Mouse (Mus musculus): ENCODE measurements at regions not wholly inside any gene's neighbourhood (a gene's known extent, or its start where the extent isn't known, plus 50 kb on each side); places are given as distances from the start of the nearest gene placed in this dataset.

DNA sequence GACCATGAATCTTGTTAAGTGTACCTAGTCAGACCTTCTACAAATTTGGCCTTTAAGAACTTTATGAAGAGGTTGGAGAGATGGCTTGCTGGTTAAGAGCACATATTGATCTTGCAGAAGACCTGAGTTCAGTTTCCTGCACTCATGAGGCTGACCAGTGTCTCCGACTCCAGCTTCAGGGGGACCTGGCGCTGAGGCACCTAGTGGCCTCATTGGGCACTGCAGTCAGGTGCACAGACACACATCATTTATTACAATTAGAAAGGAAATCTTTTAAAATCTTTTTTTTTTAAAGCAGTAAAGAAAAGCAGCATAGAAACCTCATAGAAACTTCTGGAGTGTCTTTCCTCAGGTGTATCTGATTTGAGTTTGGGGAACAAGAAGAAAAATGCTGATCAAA is 123.9 kb upstream of the Cops8 start:
- H3K27ac ChIP-seq, result no peak overlapping the region
- no peaks in the 10 kb centered on the region for H3K27me3 ChIP-seq (ENCODE audit: control insufficient read depth, insufficient read depth, low read length)
- ATAC-seq (ENCODE audit: low FRiP score) (no peak), DNase-seq (ENCODE audit: low spot score) (no peak)
- 94% methylated on average over 2 of the region's 2 CpGs for WGBS
- no peaks in the 10 kb centered on the region for H3K9me3 ChIP-seq (ENCODE audit: control insufficient read depth, low read length)
- H3K36me3 ChIP-seq (replicated peaks; ENCODE audit: control insufficient read depth, insufficient read depth), result no peaks in the 10 kb centered on the region
- H3K4me2 ChIP-seq (replicated peaks), result no peak overlapping the region
- H3K4me3 ChIP-seq (replicated peaks; ENCODE audit: low read length), result no peak overlapping the region
- H3K9ac ChIP-seq, result no peak overlapping the region
- H3K4me1 ChIP-seq (replicated peaks; ENCODE audit: control insufficient read depth, insufficient read depth, low read length), result peaks cover 19% of the 10 kb centered on the region; the same call in 1 of the 2 replicates

DNA sequence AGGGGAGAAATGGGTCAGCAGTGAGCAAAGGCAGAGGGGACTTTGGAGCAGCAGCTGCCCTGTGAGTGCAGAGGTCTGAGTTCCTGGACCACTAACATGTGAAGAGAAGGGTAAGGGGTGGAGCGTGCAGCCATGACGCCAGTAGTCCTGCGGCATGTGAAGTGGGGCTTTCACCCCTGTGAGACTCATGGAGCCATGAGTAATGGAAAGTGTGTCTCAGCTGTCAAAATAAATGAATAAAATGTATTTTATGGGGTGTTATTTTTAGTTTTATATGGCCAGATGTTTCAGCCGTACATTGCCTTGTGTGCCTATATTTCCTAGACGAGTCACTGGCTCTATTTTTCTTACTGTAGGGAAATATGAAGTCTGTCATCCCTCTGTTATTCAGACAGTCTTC is 121.5 kb upstream of the Cops8 start:
- ATAC-seq (ENCODE audit: low FRiP score) (no peak), DNase-seq (ENCODE audit: low spot score) (no peak)
- Histone ChIP-seq H3K9me3 (ENCODE audit: control insufficient read depth, low read length) (no peaks in the 10 kb centered on the region), H3K4me3 (replicated peaks; ENCODE audit: low read length) (no peak overlapping the region), H3K4me1 (replicated peaks; ENCODE audit: control insufficient read depth, insufficient read depth, low read length) (peaks cover 7% of the 10 kb centered on the region; the same call in 1 of the 2 replicates), H3K4me2 (replicated peaks) (no peak overlapping the region), H3K27me3 (ENCODE audit: control insufficient read depth, insufficient read depth, low read length) (no peaks in the 10 kb centered on the region), H3K9ac (no peak overlapping the region), H3K36me3 (replicated peaks; ENCODE audit: control insufficient read depth, insufficient read depth) (no peaks in the 10 kb centered on the region), H3K27ac (no peak overlapping the region)
- 90% methylated on average over 5 of the region's 5 CpGs for WGBS

DNA sequence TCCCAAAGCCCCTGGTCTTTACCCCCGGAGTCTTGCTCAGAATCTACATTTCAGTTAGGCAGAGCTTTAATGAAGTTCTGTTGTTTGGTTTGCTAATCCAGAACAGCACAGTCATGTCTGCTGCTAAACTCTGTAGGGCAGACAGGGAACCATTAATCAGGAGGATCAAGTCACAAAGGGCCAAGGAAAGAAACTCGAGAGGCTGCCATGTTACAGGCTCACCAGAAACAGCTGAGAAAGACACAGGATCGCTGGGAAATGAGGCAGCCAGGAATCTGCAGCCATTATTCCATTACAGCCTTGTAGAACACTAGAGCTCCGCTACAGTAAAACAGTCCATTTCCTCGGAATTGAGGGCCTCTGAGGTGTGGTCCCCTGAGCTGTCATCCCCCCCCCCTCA is 121.1 kb upstream of the Cops8 start:
- no peaks in the 10 kb centered on the region for H3K36me3 ChIP-seq (replicated peaks; ENCODE audit: control insufficient read depth, insufficient read depth)
- no peak for DNase-seq (ENCODE audit: low spot score)
- WGBS, result 73% methylated on average over 5 of the region's 5 CpGs
- H3K9me3 ChIP-seq (ENCODE audit: control insufficient read depth, low read length), result no peaks in the 10 kb centered on the region
- H3K4me1 ChIP-seq (replicated peaks; ENCODE audit: control insufficient read depth, insufficient read depth, low read length), result peaks cover 3% of the 10 kb centered on the region; the same call in 1 of the 2 replicates
- H3K27me3 ChIP-seq (ENCODE audit: control insufficient read depth, insufficient read depth, low read length), result no peaks in the 10 kb centered on the region
- H3K27ac ChIP-seq, result no peak overlapping the region
- H3K9ac ChIP-seq, result no peak overlapping the region
- H3K4me3 ChIP-seq (replicated peaks; ENCODE audit: low read length), result no peak overlapping the region
- ATAC-seq (ENCODE audit: low FRiP score), result no peak
- H3K4me2 ChIP-seq (replicated peaks), result no peak overlapping the region

DNA sequence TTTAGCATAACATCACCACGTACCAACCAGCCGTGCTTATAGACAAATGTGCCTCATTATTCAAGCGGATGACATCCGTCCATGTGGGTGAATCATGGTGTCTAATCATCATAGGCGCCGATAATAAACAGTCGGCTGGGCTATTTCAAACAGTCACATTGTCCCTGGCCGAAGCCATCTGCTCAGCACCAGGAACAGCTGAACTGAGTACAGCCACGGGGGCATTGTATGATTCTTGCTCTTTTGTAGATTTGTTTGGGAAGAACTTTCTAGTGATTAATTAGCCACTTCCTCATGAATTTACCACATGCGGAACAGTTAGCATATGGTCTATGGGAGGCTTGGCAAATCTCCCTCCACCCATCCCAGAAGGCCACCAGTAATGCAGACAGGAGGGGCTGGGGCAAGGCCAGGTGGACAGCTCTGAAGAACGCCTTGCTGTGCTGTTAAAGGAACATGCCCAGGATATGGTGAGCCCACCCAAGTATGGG is 116.4 kb upstream of the Cops8 start:
- ATAC-seq (ENCODE audit: low FRiP score), result peak; percentile 46; the same call in 1 of the 2 replicates
- no peak overlapping the region for H3K9ac ChIP-seq
- no peaks in the 10 kb centered on the region for H3K9me3 ChIP-seq (ENCODE audit: control insufficient read depth, low read length)

DNA sequence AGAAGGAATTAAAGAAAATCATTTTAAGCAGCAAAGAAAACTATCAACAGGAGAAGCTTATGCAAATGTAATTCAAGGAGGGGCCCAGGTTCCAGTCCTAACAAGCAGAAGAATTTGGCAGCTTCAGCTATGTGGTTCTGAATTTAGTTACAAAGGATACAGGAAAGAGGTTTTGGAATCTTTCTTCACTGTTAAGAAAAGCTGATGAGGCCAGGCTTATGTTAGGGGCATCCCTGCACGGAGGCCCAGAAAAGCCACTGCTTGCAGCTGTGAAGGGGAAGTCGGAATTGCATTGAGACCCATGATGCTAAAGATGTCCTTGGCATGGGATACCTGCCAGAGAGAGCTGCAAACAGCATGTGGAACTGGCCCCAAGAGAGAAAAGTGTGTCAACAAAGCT is 114.9 kb upstream of the Cops8 start:
- no peak for ATAC-seq (ENCODE audit: low FRiP score)
- no peak for DNase-seq (ENCODE audit: low spot score)
- Histone ChIP-seq H3K9ac (no peak overlapping the region), H3K4me1 (replicated peaks; ENCODE audit: control insufficient read depth, insufficient read depth, low read length) (no peaks in the 10 kb centered on the region), H3K36me3 (replicated peaks; ENCODE audit: control insufficient read depth, insufficient read depth) (no peaks in the 10 kb centered on the region), H3K27ac (no peak overlapping the region), H3K9me3 (ENCODE audit: control insufficient read depth, low read length) (no peaks in the 10 kb centered on the region), H3K4me2 (replicated peaks) (no peak overlapping the region), H3K27me3 (ENCODE audit: control insufficient read depth, insufficient read depth, low read length) (no peaks in the 10 kb centered on the region), H3K4me3 (replicated peaks; ENCODE audit: low read length) (no peak overlapping the region)
- 86% methylated on average over 2 of the region's 2 CpGs for WGBS

More for the DNA sequence above, 116.4 kb upstream of the Cops8 start:
- no peaks in the 10 kb centered on the region for H3K4me1 ChIP-seq (replicated peaks; ENCODE audit: control insufficient read depth, insufficient read depth, low read length)
- H3K36me3 ChIP-seq (replicated peaks; ENCODE audit: control insufficient read depth, insufficient read depth), result no peaks in the 10 kb centered on the region
- H3K27me3 ChIP-seq (ENCODE audit: control insufficient read depth, insufficient read depth, low read length), result no peaks in the 10 kb centered on the region
- no peak overlapping the region for H3K4me3 ChIP-seq (replicated peaks; ENCODE audit: low read length)
- no peak overlapping the region for H3K4me2 ChIP-seq (replicated peaks)
- no peak overlapping the region for H3K27ac ChIP-seq
- DNase-seq (ENCODE audit: low spot score), result no peak
- 34% methylated on average over 11 of the region's 11 CpGs for WGBS

DNA sequence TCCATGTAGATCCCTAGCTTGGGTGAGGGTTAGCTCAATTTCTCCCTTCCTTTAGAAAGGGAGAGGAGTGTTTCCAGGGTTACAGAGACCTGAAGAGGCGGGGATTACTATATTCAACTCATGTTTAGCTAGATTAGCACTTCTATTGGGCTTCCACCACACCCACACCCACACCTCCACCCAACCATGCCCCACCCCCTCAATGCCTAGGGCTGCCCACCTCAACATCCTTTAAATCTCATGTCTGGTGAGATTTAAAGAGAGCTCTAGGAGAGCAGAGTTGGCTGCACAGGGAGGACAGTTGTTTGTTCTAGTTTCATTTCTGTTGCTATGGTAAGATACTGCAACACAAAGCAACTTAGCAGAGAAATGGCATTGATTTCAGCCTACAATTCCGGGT is 113.8 kb upstream of the Cops8 start:
- Histone ChIP-seq H3K4me1 (replicated peaks; ENCODE audit: control insufficient read depth, insufficient read depth, low read length) (no peaks in the 10 kb centered on the region), H3K9ac (no peak overlapping the region), H3K9me3 (ENCODE audit: control insufficient read depth, low read length) (no peaks in the 10 kb centered on the region), H3K4me3 (replicated peaks; ENCODE audit: low read length) (no peak overlapping the region), H3K27me3 (ENCODE audit: control insufficient read depth, insufficient read depth, low read length) (no peaks in the 10 kb centered on the region), H3K27ac (no peak overlapping the region), H3K4me2 (replicated peaks) (no peak overlapping the region), H3K36me3 (replicated peaks; ENCODE audit: control insufficient read depth, insufficient read depth) (no peaks in the 10 kb centered on the region)
- WGBS, result 88% methylated on average over 2 of the region's 2 CpGs
- DNase-seq (ENCODE audit: low spot score) (no peak), ATAC-seq (ENCODE audit: low FRiP score) (no peak)

DNA sequence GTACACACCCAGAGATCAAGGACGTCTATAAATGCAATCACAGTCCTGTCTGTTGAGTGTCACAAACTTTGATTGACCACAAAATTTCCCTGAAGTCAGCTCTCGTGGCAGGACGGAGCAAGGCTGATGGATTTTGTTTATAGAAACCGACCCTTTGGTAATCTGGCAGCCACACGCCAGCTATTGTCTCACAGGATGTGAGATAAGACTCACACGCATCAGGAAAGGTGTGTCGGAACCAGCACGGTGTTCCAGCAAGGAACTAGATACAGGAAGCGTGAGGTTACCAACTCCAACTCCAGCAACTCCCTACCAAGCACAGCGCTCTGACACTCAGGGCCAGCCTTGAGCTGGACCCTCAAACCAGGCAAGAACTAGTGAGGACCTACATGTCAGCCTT is 112.4 kb upstream of the Cops8 start:
- H3K4me3 ChIP-seq (replicated peaks; ENCODE audit: low read length), result no peak overlapping the region
- no peaks in the 10 kb centered on the region for H3K27me3 ChIP-seq (ENCODE audit: control insufficient read depth, insufficient read depth, low read length)
- no peak for DNase-seq (ENCODE audit: low spot score)
- ATAC-seq (ENCODE audit: low FRiP score), result no peak
- H3K9ac ChIP-seq, result no peak overlapping the region
- H3K4me1 ChIP-seq (replicated peaks; ENCODE audit: control insufficient read depth, insufficient read depth, low read length), result no peaks in the 10 kb centered on the region
- H3K36me3 ChIP-seq (replicated peaks; ENCODE audit: control insufficient read depth, insufficient read depth), result no peaks in the 10 kb centered on the region
- no peak overlapping the region for H3K4me2 ChIP-seq (replicated peaks)
- no peak overlapping the region for H3K27ac ChIP-seq
- H3K9me3 ChIP-seq (ENCODE audit: control insufficient read depth, low read length), result no peaks in the 10 kb centered on the region
- WGBS, result 91% methylated on average over 10 of the region's 10 CpGs

DNA sequence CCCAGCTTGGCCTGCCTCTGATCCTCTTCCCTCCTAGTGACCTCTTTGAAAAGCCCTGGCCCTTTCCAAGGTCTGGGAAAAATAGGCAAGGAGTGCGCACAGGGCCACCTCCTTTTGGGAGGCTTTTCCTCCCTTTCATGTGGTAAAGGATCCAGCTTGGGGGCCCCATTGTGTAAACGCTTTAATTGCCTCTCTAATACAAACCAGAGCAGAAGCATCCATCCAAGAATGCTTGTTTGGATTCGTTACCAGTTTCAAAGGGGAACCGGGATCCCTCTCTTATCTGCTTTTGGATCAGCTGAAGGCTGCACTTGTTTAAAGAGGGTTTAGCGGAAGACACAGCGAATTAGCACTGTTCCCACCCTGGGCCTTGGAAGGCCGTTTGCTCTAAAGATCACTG is 109.3 kb upstream of the Cops8 start:
- DNase-seq (ENCODE audit: low spot score) (no peak), ATAC-seq (ENCODE audit: low FRiP score) (no peak)
- Histone ChIP-seq H3K9me3 (ENCODE audit: control insufficient read depth, low read length) (no peaks in the 10 kb centered on the region), H3K4me2 (replicated peaks) (no peak overlapping the region), H3K27me3 (ENCODE audit: control insufficient read depth, insufficient read depth, low read length) (no peaks in the 10 kb centered on the region), H3K9ac (no peak overlapping the region), H3K4me1 (replicated peaks; ENCODE audit: control insufficient read depth, insufficient read depth, low read length) (no peaks in the 10 kb centered on the region), H3K36me3 (replicated peaks; ENCODE audit: control insufficient read depth, insufficient read depth) (no peaks in the 10 kb centered on the region), H3K27ac (no peak overlapping the region), H3K4me3 (replicated peaks; ENCODE audit: low read length) (no peak overlapping the region)
- 30% methylated on average over 7 of the region's 7 CpGs for WGBS

DNA sequence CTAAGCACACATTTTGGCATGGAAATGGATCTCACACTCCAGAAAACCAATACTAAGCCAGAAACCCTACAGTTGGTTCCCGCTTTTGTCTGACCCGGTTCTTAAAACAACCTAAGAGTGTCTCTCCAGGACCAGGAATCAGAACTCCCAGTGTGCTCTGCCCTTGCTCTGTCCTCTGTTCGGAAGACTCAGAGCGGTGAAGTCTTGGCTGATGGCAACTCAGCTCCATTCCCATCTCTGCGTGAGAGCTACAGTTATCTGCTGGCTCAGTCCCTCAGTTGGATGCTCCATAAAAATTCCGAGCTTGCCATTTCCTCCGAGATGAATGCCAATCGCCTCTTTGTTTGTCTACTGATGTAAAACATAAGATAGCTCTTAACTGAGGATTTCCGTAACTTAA is 107.6 kb upstream of the Cops8 start:
- Histone ChIP-seq H3K4me2 (replicated peaks) (no peak overlapping the region), H3K27me3 (ENCODE audit: control insufficient read depth, insufficient read depth, low read length) (no peaks in the 10 kb centered on the region), H3K27ac (no peak overlapping the region), H3K9me3 (ENCODE audit: control insufficient read depth, low read length) (0 out of 2 replicates have a peak, but pooled peaks cover 4% of the 10 kb centered on the region), H3K4me3 (replicated peaks; ENCODE audit: low read length) (no peak overlapping the region), H3K4me1 (replicated peaks; ENCODE audit: control insufficient read depth, insufficient read depth, low read length) (no peaks in the 10 kb centered on the region), H3K9ac (no peak overlapping the region), H3K36me3 (replicated peaks; ENCODE audit: control insufficient read depth, insufficient read depth) (no peaks in the 10 kb centered on the region)
- DNase-seq (ENCODE audit: low spot score) (no peak), ATAC-seq (ENCODE audit: low FRiP score) (no peak)
- WGBS, result 92% methylated on average over 9 of the region's 9 CpGs

DNA sequence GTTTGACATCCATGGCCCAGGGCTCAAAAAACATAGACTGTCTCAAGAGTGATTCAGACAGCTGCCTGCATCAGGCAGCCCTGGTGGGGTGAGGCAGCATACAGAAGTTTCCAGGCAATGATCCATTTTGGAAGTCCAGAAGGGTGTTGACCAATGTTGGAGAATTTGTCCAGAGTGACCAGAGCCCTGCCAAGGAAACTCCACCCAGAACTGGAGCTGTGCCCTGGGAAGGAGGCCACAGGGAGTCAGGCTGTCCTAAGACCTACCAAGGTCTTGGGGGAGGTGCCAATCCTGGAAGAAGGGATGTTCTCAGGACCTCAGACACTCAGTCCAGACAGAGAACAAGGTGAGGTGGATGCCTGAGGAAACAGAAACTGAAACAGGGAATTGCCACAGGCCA is 105.2 kb upstream of the Cops8 start:
- no peak overlapping the region for H3K4me2 ChIP-seq (replicated peaks)
- H3K27me3 ChIP-seq (ENCODE audit: control insufficient read depth, insufficient read depth, low read length), result no peaks in the 10 kb centered on the region
- no peak overlapping the region for H3K4me3 ChIP-seq (replicated peaks; ENCODE audit: low read length)
- DNase-seq (ENCODE audit: low spot score), result no peak
- 0 out of 2 replicates have a peak, but pooled peaks cover 7% of the 10 kb centered on the region for H3K9me3 ChIP-seq (ENCODE audit: control insufficient read depth, low read length)
- no peak overlapping the region for H3K27ac ChIP-seq
- H3K9ac ChIP-seq, result no peak overlapping the region
- H3K4me1 ChIP-seq (replicated peaks; ENCODE audit: control insufficient read depth, insufficient read depth, low read length), result no peaks in the 10 kb centered on the region
- H3K36me3 ChIP-seq (replicated peaks; ENCODE audit: control insufficient read depth, insufficient read depth), result no peaks in the 10 kb centered on the region
- ATAC-seq (ENCODE audit: low FRiP score), result no peak
